Mouse (Mus musculus) bone marrow, adult 2 months (tissue): Measurements from ENCODE around the gene Ccnk.

Experiments
- CTCF ChIP-seq: fragments of 200-500 bp; IDR thresholded peaks from 2 replicates; pipeline ENCODE4 v1.5.1; 2011; ENCODE audit warnings: low read length, control low read depth; ENCODE audit not compliant: control insufficient read depth, insufficient read depth
- POLR2A ChIP-seq: fragments of 200-500 bp; IDR thresholded peaks from 2 replicates; pipeline ENCODE4 v1.6.1; 2011; ENCODE audit warnings: low read depth, mild to moderate bottlenecking, control low read depth, low read length, borderline replicate concordance; ENCODE audit not compliant: control insufficient read depth

DNA sequence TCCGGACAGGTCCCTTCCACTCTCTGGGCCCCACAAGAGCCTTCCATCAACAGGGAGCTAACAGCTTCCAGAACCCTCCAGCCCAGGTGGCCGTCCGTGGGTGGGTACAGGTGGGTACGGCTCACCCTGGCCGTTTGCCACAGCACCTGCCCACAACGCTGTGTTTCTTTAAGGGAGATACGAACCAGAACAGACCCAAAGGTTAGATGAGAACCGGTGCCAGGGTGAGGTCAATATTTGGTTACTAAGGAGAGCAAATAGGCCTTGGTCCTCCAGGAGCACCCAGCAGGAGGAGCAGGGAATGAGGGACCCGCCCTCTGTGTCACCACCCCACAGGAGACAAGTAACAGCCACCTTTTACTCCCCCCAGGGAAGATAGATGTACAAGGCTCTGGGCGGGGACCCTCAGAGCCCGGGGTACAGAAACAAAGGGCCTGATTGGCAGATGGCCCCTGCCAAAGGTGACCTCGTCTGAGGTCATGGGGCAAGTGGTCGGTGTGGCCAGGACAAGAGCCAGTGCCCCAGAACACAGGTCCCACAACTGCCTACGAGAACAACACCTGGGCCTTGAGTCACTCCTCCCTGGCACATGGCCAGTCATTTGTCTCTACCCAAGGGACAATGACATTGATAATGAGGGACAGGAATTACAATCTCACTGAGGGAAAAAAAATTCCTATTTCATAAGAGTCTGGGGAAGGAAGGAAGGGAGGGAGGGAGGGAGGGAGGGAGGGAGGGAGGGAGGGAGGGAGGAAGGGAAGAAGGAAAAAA, 55.6 kb downstream of the Ccnk start:
- TF ChIP-seq POLR2A (no peak), CTCF (no peak)
